Mouse (Mus musculus) forebrain, embryonic 13.5 days (tissue): ENCODE results near the gene Frrs1. TPM values are rescaled to one million over a fixed set of nuclear protein-coding genes. Genes with fewer than 3 reads are reported as not detected.

Source experiments
- ATAC-seq: fragments of 200-750 bp; cut with Nextera tagmentation; 2 replicates; pipeline ENCODE4 v1.8.0; 2017
- H3K27ac ChIP-seq: fragments of 300-500 bp; sonication (generic); 2 replicates; pipeline ENCODE4 v1.5.1; 2015; ENCODE audit warnings: inconsistent platforms, mild to moderate bottlenecking, moderate library complexity
- H3K27me3 ChIP-seq: fragments of 300-500 bp; sonication (generic); 2 replicates; pipeline ENCODE4 v1.6.1; 2015; ENCODE audit warnings: mild to moderate bottlenecking, inconsistent platforms
- H3K36me3 ChIP-seq: fragments of 300-500 bp; sonication (generic); 2 replicates; pipeline ENCODE4 v1.6.1; 2015; ENCODE audit warnings: mild to moderate bottlenecking, inconsistent platforms; ENCODE audit not compliant: poor library complexity, severe bottlenecking
- H3K4me1 ChIP-seq: fragments of 300-500 bp; sonication (generic); 2 replicates; pipeline ENCODE4 v1.6.1; 2015; ENCODE audit warnings: inconsistent platforms
- H3K4me2 ChIP-seq: fragments of 300-500 bp; sonication (generic); 2 replicates; pipeline ENCODE4 v1.6.1; 2015; ENCODE audit warnings: inconsistent platforms, mild to moderate bottlenecking, moderate library complexity
- H3K4me3 ChIP-seq: fragments of 300-500 bp; sonication (generic); 2 replicates; pipeline ENCODE4 v1.5.1; 2015; ENCODE audit warnings: mild to moderate bottlenecking, inconsistent platforms
- H3K9ac ChIP-seq: fragments of 300-500 bp; sonication (generic); 2 replicates; pipeline ENCODE4 v1.6.1; 2015; ENCODE audit warnings: mild to moderate bottlenecking, inconsistent platforms
- H3K9me3 ChIP-seq: fragments of 300-500 bp; sonication (generic); replicated peaks from 2 replicates; pipeline ENCODE4 v1.6.1; 2016; ENCODE audit warnings: inconsistent platforms
- WGBS: fragments of 180-500 bp; shearing (Covaris S2); methylation state at CpG from one replicate; pipeline ENCODE4 v1.1.7; 2015; 5-methylcytosine and 5-hydroxymethylcytosine counted together
- polyA plus RNA-seq: library from polyadenylated mRNA; unstranded; fragments of >200 nt; fragmentation: Nextera tagmentation; extraction: Ambion mirVana; gene quantifications from 2 replicates; pipeline ENCODE4 v1.2.1, GENCODE M21; 2015

Gene Frrs1
- polyA plus RNA-seq, 1 experiment from 2014 or later: 3.8 TPM

DNA sequence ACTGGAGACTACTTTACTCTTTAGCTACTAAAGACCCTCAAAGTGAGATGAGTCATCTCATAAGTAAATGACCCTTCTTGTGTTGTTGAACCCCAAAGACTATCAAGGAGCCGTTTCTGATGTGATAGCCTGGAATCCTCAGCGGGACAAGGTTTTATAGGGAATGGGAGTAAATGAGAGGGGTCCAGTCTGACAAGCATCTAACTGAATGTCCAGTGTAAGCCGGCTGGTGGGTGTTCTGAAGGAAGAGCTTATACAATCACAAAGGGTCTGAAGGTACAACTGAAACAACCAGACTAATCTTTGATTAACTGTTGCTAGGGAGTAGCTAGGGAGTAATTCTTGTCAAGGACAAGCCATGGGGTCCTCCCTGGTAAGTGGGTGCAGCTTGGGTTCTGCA is 6.8 kb upstream of the Frrs1 start:
- no peaks in the 10 kb centered on the region for H3K36me3 ChIP-seq
- H3K9ac ChIP-seq: no peak overlapping the region
- WGBS: 90% methylated on average over 3 of the region's 3 CpGs
- H3K27ac ChIP-seq: no peak overlapping the region
- no peaks in the 10 kb centered on the region for H3K9me3 ChIP-seq
- no peak overlapping the region for H3K4me3 ChIP-seq
- H3K4me1 ChIP-seq: no peaks in the 10 kb centered on the region
- no peaks in the 10 kb centered on the region for H3K27me3 ChIP-seq
- ATAC-seq: no peak
- H3K4me2 ChIP-seq: no peak overlapping the region

- H3K9ac ChIP-seq: no peak overlapping the region
- peaks cover 4% of the 10 kb centered on the region; the same call in 1 of the 2 replicates for H3K4me1 ChIP-seq
- no peaks in the 10 kb centered on the region for H3K36me3 ChIP-seq
- ATAC-seq: no peak
- no peaks in the 10 kb centered on the region for H3K27me3 ChIP-seq
- H3K27ac ChIP-seq: no peak overlapping the region
- H3K9me3 ChIP-seq: no peaks in the 10 kb centered on the region
- H3K4me2 ChIP-seq: no peak overlapping the region
- no peak overlapping the region for H3K4me3 ChIP-seq
- 87% methylated on average over 6 of the region's 6 CpGs for WGBS
Observed at GRCm38 (mm10) chr3:116857611-116858010, 1.7 kb upstream of the Frrs1 start.

GRCm38 (mm10) chr3:116859752-116860151 is 488 bp downstream of the Frrs1 start:
- Histone ChIP-seq H3K9me3 (no peaks in the 10 kb centered on the region), H3K4me1 (peaks cover 4% of the 10 kb centered on the region; the same call in 1 of the 2 replicates), H3K36me3 (no peaks in the 10 kb centered on the region), H3K27me3 (no peaks in the 10 kb centered on the region), H3K4me2 (no peak overlapping the region), H3K9ac (no peak overlapping the region), H3K4me3 (no peak overlapping the region), H3K27ac (no peak overlapping the region)
- no peak for ATAC-seq
- WGBS: 88% methylated on average over 5 of the region's 5 CpGs

DNA sequence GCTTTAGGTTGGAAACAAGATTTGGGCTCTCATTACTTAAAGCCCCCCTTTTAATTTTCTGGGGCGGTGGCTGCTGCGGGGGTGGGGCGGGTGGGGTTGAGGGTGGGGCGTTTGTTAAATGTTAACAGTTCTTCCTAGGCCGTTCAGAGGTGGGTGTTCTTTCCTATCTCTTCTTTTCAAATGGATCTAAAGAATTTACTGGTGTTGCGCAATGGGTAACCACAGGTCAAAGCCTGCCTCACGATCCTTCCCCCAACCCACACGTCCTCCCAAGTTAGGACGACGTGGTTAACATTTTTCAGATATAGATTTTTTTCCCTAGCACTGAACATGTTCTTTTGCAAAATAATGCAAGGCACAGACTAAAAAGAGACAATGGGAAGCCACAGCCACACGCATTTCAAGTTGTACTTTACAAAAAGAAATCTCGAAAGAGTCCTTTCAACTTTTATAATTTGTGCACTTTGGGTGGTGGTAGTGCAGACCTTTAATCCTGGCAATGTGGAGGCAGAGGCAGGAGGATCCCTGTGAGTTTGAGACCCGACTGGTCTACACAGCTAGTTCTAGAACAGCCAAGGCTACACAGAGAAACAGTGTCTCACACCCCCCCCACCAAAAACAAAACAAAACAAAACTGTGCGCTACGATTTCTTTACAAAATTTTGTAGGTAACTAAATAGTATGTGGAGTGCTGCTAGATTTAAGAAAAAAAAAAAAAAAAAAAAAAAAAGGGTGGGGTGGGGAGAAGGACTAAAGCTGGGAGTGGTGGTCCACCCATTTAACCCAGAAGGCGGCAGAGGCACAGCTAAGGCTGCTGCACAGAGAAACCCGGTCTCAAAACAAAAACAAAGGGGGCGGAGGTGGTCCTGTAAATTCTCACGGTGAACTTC is 1.3 kb downstream of the Frrs1 start:
- Histone ChIP-seq H3K4me2 (peak overlapping the region; percentile 87), H3K4me3 (peak overlapping the region; percentile 58), H3K4me1 (peaks cover 4% of the 10 kb centered on the region; the same call in 1 of the 2 replicates), H3K9me3 (no peaks in the 10 kb centered on the region), H3K27ac (no peak overlapping the region), H3K36me3 (no peaks in the 10 kb centered on the region), H3K27me3 (no peaks in the 10 kb centered on the region), H3K9ac (no peak overlapping the region)
- peak; percentile 31; the same call in 1 of the 2 replicates for ATAC-seq
- 75% methylated on average over 19 of the region's 19 CpGs for WGBS

DNA sequence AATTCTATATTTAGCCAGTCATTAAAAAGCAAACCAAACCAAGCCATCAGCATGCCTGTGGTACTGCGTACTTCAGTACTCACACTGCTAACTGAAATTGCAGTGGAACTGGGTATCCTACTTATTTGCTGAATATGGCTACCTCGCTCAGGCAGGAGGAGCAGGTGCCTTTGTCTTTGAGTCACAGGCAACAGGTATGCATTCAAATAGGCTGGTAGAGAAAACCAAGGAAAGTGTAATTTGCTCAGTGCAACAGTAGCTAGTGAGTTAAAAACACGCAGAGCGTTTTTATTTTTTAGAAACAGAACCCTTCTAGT is 1.9 kb downstream of the Frrs1 start:
- WGBS: 12% methylated on average over 4 of the region's 4 CpGs
- peak; percentile 68 for ATAC-seq
- H3K27me3 ChIP-seq: no peaks in the 10 kb centered on the region
- no peaks in the 10 kb centered on the region for H3K36me3 ChIP-seq
- H3K4me2 ChIP-seq: peak overlapping the region; percentile 87
- no peak overlapping the region for H3K27ac ChIP-seq
- no peaks in the 10 kb centered on the region for H3K9me3 ChIP-seq
- peaks cover 4% of the 10 kb centered on the region; the same call in 1 of the 2 replicates for H3K4me1 ChIP-seq
- H3K4me3 ChIP-seq: peak overlapping the region; percentile 58
- peak overlapping the region; percentile 75 for H3K9ac ChIP-seq

DNA sequence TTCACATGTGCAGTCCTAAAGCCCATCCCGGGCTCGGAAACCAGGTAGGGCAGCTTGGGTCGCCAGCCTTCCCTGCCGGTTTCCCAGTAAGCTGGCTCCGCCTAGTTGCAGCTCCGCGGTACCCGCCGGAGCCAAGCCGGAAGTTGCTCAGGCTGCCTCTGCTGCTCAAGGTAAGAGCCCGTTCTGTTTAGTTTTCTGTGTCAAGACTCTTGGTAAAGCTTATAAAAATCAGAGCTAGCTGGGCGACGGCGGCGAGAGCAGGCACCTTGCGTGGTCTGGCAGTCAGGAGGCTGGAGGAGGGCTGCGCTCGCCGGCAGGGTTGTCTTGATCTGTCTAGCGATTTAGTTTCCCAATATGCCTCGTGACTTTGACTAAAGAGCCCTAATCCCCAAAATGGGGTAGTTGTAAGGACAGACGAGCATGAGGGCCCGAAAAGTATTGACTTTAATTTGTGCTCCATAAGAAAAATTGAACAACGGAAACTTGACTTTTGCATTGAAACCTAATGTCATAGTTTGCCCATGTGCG is 2.3 kb downstream of the Frrs1 start:
- H3K27me3 ChIP-seq: no peaks in the 10 kb centered on the region
- WGBS: 3% methylated on average over 25 of the region's 25 CpGs
- no peak overlapping the region for H3K27ac ChIP-seq
- peaks cover 4% of the 10 kb centered on the region; the same call in 1 of the 2 replicates for H3K4me1 ChIP-seq
- H3K4me2 ChIP-seq: peak overlapping the region; percentile 87
- peak; percentile 89 for ATAC-seq
- H3K9me3 ChIP-seq: no peaks in the 10 kb centered on the region
- H3K36me3 ChIP-seq: no peaks in the 10 kb centered on the region
- peak overlapping the region; percentile 58 for H3K4me3 ChIP-seq
- peak overlapping the region; percentile 75 for H3K9ac ChIP-seq

DNA sequence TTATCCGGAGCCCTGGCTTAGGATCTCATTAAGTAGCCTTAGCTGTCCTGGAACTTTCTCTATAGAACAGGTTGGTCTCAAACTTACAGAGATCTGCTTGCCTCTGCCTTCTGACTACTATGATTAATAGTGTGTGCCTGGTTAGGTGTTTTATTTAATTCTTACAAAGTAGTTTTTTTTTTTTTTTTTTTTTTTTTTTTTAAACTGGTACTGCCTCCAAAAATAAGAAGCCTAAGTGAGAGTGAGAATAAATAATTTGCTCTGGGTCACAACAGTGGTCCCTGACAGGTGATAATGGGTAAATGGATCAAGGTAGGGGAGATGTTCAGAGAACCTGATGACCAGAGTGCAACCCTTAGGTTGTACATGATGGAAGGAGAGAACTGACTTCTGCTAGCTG is 3.4 kb downstream of the Frrs1 start:
- no peak for ATAC-seq
- Histone ChIP-seq H3K9ac (no peak overlapping the region), H3K4me1 (peaks cover 4% of the 10 kb centered on the region; the same call in 1 of the 2 replicates), H3K9me3 (no peaks in the 10 kb centered on the region), H3K27ac (no peak overlapping the region), H3K27me3 (no peaks in the 10 kb centered on the region), H3K4me3 (no peak overlapping the region), H3K36me3 (no peaks in the 10 kb centered on the region), H3K4me2 (no peak overlapping the region)
- WGBS: 56% methylated on average over 1 of the region's 1 CpGs

DNA sequence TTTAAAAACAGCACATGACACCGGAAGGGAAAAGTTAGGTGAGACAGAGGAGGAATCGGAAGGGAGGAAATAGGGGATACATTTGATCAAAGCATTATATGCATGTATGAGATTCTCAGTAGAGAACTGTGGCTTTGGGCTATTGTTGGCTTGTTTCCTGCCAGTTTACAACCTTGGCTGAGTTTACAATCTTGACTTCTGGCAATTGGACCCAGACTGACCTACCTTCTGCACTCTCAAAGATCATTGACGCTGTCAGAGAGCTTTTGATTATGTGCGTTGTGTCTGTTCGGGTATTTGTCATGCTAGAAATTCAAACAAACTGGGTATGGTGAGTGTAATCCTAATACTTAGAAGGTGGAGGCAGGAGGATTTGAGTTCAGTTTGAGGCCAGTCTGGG is 5.2 kb downstream of the Frrs1 start:
- Histone ChIP-seq H3K27me3 (no peaks in the 10 kb centered on the region), H3K4me2 (no peak overlapping the region), H3K9me3 (no peaks in the 10 kb centered on the region), H3K27ac (no peak overlapping the region), H3K4me3 (no peak overlapping the region), H3K4me1 (peaks cover 4% of the 10 kb centered on the region; the same call in 1 of the 2 replicates), H3K9ac (no peak overlapping the region), H3K36me3 (no peaks in the 10 kb centered on the region)
- 87% methylated on average over 5 of the region's 5 CpGs for WGBS
- ATAC-seq: no peak

DNA sequence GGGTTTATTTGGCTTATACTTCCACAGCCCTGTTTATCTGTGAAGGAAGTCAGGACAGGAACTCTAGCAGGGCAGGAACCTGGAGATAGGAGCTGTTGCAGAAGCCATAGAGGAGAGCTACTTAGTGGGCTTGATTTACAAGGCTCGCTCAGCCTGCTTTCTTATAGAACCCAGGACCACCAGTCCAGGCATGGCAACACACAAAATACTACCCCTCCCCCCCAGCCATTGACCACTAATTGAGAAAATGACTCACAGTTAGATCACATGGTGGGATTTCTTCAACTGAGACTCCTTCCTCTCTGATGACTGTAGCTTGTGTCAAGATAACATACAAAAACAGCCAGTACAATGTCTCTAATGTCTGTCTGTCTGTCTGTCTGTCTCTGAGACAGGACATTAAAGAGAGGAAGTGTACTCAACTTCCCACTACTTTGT is 6.0 kb downstream of the Frrs1 start:
- Histone ChIP-seq H3K27me3 (no peaks in the 10 kb centered on the region), H3K4me2 (no peak overlapping the region), H3K9ac (no peak overlapping the region), H3K36me3 (no peaks in the 10 kb centered on the region), H3K4me3 (no peak overlapping the region), H3K4me1 (peaks cover 4% of the 10 kb centered on the region; the same call in 1 of the 2 replicates), H3K27ac (no peak overlapping the region), H3K9me3 (no peaks in the 10 kb centered on the region)
- ATAC-seq: no peak
- 82% methylated on average over 1 of the region's 1 CpGs for WGBS

DNA sequence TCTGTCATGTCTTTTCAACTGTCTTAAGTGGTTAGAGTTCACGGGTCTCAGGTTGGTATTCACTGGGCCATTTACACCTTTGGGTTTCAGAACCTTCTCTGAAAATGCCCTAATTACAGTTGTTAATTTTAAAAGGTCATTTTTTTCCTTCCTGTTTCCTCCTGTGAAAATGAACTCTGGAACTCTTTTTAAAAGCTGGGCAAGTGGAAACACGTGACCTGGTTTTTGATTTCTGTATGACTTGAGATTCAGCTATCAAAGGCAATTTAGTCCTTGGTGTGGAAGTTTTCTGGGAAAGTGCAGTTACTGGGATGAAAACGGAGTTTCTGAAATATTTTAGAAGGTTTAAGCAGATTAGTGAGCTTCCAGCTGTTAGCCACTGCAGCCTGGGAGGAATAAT is 11.1 kb downstream of the Frrs1 start:
- ATAC-seq: no peak
- Histone ChIP-seq H3K9ac (no peak overlapping the region), H3K27me3 (no peaks in the 10 kb centered on the region), H3K27ac (no peak overlapping the region), H3K9me3 (no peaks in the 10 kb centered on the region), H3K4me3 (no peak overlapping the region), H3K4me1 (no peaks in the 10 kb centered on the region), H3K36me3 (no peaks in the 10 kb centered on the region), H3K4me2 (no peak overlapping the region)
- 36% methylated on average over 3 of the region's 3 CpGs for WGBS

- Histone ChIP-seq H3K9me3 (no peaks in the 10 kb centered on the region), H3K4me3 (no peak overlapping the region), H3K27ac (no peak overlapping the region), H3K36me3 (no peaks in the 10 kb centered on the region), H3K27me3 (no peaks in the 10 kb centered on the region), H3K4me2 (no peak overlapping the region), H3K9ac (no peak overlapping the region), H3K4me1 (no peaks in the 10 kb centered on the region)
- WGBS: 91% methylated on average over 14 of the region's 14 CpGs
- no peak for ATAC-seq
Observed at GRCm38 (mm10) chr3:116882221-116882960, 23.1 kb downstream of the Frrs1 start.

DNA sequence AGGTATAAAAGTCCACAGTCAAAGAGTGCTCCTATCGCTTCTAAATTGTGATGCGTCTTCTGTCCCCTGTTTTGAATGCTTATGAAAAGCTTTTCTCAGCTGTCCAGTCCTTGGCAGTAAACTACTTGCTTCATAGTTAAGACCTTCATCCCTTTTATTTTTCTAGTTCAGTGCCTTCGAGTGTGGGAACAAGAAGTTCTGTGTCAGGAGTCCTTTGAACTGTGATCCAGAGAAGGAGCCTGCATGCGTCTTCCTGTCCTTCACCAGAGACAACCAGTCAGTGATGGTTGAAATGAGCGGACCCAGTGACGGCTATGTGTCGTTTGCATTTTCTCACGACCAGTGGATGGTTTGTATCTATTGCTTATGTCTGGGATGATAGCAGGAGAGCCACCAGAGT is 25.7 kb downstream of the Frrs1 start:
- no peak overlapping the region for H3K4me3 ChIP-seq
- no peaks in the 10 kb centered on the region for H3K4me1 ChIP-seq
- no peak overlapping the region for H3K27ac ChIP-seq
- no peak overlapping the region for H3K9ac ChIP-seq
- no peaks in the 10 kb centered on the region for H3K9me3 ChIP-seq
- no peak overlapping the region for H3K4me2 ChIP-seq
- no peaks in the 10 kb centered on the region for H3K27me3 ChIP-seq
- no peak for ATAC-seq
- no peaks in the 10 kb centered on the region for H3K36me3 ChIP-seq
- WGBS: 90% methylated on average over 8 of the region's 8 CpGs
